Mouse (Mus musculus) MEL-GATA-1-ER (cell line): Measurements from ENCODE around the gene Atf7ip.

Experiments used
- DNase-seq: peaks from one replicate; pipeline ENCODE4 v3.0.0-alpha.2; 2012; ENCODE audit warnings: low read depth; ENCODE audit errors: extremely low read depth

Gene Atf7ip

GRCm38 (mm10) chr6:136486166-136486565 lies 19.8 kb upstream of the Atf7ip start:
- DNase-seq, result no peak

GRCm38 (mm10) chr6:136486801-136487553 lies 19.0 kb upstream of the Atf7ip start:
- no peak for DNase-seq

GRCm38 (mm10) chr6:136487554-136487950 lies 18.4 kb upstream of the Atf7ip start:
- DNase-seq, result no peak

GRCm38 (mm10) chr6:136489899-136490298 lies 16.1 kb upstream of the Atf7ip start:
- no peak for DNase-seq

- DNase-seq, result no peak
Measured at GRCm38 (mm10) chr6:136490516-136491475, 15.2 kb upstream of the Atf7ip start.

GRCm38 (mm10) chr6:136491631-136492030 lies 14.3 kb upstream of the Atf7ip start:
- DNase-seq, result no peak

GRCm38 (mm10) chr6:136492251-136492650 lies 13.7 kb upstream of the Atf7ip start:
- DNase-seq, result peak; percentile 82

- DNase-seq, result no peak
Measured at GRCm38 (mm10) chr6:136493486-136493885, 12.5 kb upstream of the Atf7ip start.

GRCm38 (mm10) chr6:136493910-136494751 lies 11.8 kb upstream of the Atf7ip start:
- no peak for DNase-seq

GRCm38 (mm10) chr6:136495023-136495422 lies 10.9 kb upstream of the Atf7ip start:
- DNase-seq, result no peak

- DNase-seq, result peak; percentile 73
Measured at GRCm38 (mm10) chr6:136497744-136498143, 8.2 kb upstream of the Atf7ip start.

- DNase-seq, result no peak
Measured at GRCm38 (mm10) chr6:136499292-136499977, 6.5 kb upstream of the Atf7ip start.

GRCm38 (mm10) chr6:136508652-136509051 lies 2.7 kb downstream of the Atf7ip start:
- no peak for DNase-seq

- DNase-seq, result no peak
Measured at GRCm38 (mm10) chr6:136510945-136511344, 5.0 kb downstream of the Atf7ip start.

- DNase-seq, result no peak
Measured at GRCm38 (mm10) chr6:136512351-136512750, 6.4 kb downstream of the Atf7ip start.

GRCm38 (mm10) chr6:136516626-136517025 lies 10.7 kb downstream of the Atf7ip start:
- no peak for DNase-seq

GRCm38 (mm10) chr6:136517221-136517620 lies 11.3 kb downstream of the Atf7ip start:
- DNase-seq, result no peak

GRCm38 (mm10) chr6:136518537-136519246 lies 12.7 kb downstream of the Atf7ip start:
- peak; percentile 95 for DNase-seq

GRCm38 (mm10) chr6:136519254-136519653 lies 13.3 kb downstream of the Atf7ip start:
- DNase-seq, result no peak

GRCm38 (mm10) chr6:136520361-136520760 lies 14.4 kb downstream of the Atf7ip start:
- DNase-seq, result no peak
